Mouse (Mus musculus): ENCODE data around the gene Gucy2f.
"Not testable (repeated sequence)": the region's sequence is repeated elsewhere in the genome, so short reads cannot be mapped to it uniquely, and the experiment has no call there.

Gene Gucy2f

GRCm38 (mm10) chrX:142196831-142197230 lies at the start of gene Gucy2f:
TSS of gene Gucy2f (minus strand) at chrX:142196931.
- DNase-seq (ENCODE audit: low spot score), result no peak

GRCm38 (mm10) chrX:142245682-142246327 lies 49.1 kb upstream of the Gucy2f start:
- no peak for DNase-seq (ENCODE audit: low spot score)

DNA sequence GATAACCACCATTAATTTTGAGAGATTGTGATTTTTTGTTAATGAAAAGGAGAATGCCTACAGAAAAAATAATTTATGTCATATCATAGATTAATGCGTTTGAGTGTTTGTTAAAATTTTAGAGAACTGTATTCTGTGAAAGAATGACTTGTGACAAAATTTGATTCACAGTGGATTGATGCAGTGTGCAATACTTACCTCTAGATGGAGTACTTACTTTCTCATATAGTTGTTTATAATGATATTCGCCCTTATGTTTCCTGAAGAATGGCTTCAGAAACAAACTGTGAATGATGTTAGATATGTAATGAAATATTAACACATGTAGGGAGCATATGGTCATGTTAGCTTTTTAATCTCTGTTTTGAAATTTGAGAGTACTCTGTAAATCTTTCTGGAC lies 40.4 kb upstream of the Gucy2f start:
- DNase-seq (ENCODE audit: low spot score), result no peak

DNA sequence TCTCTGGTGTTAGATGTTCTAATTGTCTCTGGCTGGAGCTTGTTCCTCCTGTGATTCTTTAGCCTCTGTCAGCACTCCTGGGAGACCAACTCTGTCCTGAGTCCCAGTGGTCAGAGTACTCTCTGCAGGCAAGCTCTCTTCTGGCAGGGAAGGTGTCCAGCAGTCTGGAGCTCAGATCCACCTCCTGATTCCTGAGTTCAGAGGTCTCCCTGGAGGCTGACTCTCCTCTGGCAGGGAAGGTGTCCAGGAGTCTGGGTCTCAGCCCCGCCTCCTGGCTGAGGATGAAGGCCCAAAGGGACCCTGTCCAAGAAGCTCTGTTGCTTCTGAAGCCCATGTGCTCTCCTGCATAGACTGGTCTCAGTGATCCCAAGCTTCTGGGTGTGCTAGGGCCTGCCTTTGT lies 39.4 kb upstream of the Gucy2f start:
- DNase-seq (ENCODE audit: low spot score), result not testable (repeated sequence)

GRCm38 (mm10) chrX:142228769-142229158 lies 32.0 kb upstream of the Gucy2f start:
- DNase-seq (ENCODE audit: low spot score), result no peak

- peak; percentile 77 for DNase-seq (ENCODE audit: low spot score)
Measured at GRCm38 (mm10) chrX:142228055-142228768, 31.5 kb upstream of the Gucy2f start.

DNA sequence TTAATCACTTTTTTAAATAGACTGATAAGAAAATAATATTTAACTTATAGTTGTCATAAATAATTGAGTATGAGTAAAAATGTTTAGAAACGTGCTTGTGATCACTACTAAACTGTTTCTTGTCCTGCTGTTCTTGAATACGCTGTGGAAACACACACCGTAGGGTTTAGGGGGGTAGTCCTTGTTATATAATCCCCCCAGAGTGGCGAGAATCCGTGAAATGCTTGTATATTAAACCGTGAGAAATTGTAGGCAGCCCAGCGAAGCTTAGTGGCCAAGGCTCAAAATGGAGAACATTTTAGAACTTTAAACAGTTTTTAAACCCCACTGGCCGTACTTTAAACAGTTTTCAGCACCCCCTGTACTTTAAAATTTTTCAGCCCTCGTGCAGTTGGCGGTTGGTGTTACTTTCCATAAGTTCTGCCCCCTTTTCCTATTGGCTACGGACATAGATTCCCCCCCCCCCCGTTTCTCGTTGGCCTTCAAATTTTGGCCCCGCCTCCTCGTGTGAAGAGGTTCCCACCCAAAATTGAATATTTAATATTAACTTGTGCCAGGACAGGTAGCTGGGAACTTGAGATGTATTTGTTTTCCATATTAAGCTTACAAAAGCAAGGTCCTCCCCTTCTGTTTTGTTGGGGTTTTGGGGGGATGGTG lies 30.8 kb upstream of the Gucy2f start:
- peak; percentile 51 for DNase-seq (ENCODE audit: low spot score)

- no peak for DNase-seq (ENCODE audit: low spot score)
Measured at GRCm38 (mm10) chrX:142226542-142226941, 29.8 kb upstream of the Gucy2f start, which contains the start of gene Nxt2. TSS of gene Nxt2 (plus strand) at chrX:142226770.

GRCm38 (mm10) chrX:142200295-142200694 lies 3.6 kb upstream of the Gucy2f start:
- peak; percentile 35 for DNase-seq (ENCODE audit: low spot score)

DNA sequence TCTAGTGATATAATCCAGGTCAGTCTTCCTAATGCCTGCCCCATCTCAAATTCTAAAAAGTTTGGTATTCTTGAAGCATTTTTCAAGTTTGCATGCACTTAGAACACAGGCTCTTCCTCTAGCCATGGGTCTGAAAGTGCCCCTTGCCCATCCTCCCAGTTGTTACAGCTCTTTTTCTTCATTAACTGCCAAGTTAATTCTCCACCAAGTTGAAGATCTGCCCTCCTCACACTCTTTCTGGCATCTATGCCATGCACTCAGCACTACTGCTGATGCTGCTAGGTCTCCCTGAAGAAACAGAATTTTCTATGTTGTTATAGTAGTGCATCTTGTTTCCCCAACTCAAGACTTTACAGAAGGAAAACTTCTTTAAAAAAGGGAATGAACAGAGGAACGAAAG lies 1.2 kb downstream of the Gucy2f start:
- DNase-seq (ENCODE audit: low spot score), result no peak

DNA sequence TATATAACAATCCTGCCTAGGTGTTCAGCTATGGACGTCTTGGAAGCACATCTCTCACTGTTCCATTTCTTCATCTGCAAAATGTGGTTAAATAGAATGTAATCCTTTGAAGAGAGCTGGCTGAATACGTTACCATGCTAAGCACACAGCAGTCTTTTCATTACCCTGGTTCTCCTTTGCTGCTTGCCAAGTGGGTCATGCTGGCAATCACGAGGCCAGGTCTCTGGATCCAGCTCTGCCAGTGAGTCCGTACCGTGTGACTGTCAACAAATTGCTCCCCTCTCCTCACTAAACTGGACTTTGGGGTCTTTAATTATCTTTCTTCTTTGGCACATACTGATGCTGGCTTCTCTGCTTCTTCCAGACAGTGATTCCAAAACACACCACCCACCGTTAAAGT lies 2.3 kb downstream of the Gucy2f start:
- no peak for DNase-seq (ENCODE audit: low spot score)

DNA sequence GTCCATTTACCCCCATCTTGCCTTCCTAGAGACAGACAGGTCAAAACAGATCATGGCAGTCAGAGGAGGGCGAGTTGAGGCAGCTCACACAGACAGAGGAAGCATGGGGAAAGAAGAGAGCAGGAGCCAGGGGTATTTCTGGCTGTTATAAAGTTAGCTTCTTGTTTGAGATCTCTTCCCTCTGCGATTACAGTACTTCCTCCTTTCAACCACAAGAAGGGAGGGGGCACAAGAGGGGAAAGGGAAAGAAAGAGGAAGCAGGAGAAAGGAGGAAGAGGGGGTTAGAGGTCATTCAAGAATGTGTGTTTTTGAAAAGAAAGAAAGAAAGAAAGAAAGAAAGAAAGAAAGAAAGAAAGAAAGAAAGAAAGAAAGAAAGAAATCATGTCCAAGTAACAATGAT lies 6.4 kb downstream of the Gucy2f start:
- no peak for DNase-seq (ENCODE audit: low spot score)

GRCm38 (mm10) chrX:142189023-142189703 lies 7.6 kb downstream of the Gucy2f start:
- peak; percentile 63 for DNase-seq (ENCODE audit: low spot score)

DNA sequence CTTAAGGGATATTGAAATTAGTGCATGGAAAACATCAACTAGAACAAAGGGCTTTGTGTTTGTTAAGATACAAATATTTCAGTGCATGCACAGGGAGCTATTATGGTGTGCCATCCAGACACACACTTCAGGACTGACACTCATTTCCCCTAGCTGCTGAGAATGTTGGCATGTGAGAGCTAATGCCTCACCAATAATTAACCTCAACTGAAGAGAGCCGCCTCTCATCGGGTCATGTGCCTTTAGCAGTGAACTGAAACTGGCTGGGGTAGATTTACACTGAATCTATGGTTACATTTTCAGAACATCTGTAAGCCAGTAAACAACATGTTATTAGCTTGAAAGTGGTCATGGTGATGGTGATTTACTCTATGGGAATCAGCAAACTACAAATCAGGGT lies 14.7 kb downstream of the Gucy2f start:
- DNase-seq (ENCODE audit: low spot score), result no peak

- DNase-seq (ENCODE audit: low spot score), result no peak
Measured at GRCm38 (mm10) chrX:142176981-142177380, 19.8 kb downstream of the Gucy2f start.

DNA sequence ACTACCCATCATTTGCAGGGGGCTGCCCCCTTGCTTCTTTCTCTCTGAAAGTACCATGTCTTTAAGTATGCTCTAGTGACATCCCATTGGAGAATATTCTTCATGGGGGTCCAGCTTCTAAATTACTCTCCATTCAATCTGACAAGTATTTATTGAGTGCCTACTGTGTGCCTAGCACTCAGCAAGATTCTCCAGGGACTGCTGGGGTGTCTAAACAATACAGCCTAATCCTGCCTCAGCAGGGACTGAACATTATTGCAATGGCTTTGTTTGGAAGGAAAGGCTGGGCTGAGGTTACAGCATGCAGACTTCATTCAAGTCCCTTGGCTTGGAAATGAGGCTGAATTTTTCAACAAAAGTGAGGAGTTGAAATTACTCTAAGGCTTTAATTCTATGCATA lies 81.0 kb downstream of the Gucy2f start:
- DNase-seq (ENCODE audit: low spot score), result no peak

DNA sequence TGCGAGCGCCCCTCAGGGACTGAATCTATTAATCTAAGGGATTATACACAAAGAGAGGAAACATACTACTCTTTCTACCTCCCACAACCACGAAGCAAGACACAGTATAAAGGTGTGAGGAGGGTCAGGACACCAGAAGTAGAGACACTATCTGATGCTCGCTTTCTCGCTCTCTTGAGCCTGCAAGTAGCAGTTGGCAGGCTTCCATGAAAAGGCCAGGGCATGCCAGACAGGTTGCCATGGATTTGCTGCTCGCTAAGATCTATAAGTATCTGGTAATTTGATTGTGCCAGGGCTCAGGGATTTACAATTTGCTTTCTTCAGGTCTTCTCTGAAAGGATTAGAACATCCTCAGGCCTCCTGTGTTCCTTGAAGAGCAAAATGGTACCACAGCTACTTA lies 85.5 kb downstream of the Gucy2f start:
- no peak for DNase-seq (ENCODE audit: low spot score)

DNA sequence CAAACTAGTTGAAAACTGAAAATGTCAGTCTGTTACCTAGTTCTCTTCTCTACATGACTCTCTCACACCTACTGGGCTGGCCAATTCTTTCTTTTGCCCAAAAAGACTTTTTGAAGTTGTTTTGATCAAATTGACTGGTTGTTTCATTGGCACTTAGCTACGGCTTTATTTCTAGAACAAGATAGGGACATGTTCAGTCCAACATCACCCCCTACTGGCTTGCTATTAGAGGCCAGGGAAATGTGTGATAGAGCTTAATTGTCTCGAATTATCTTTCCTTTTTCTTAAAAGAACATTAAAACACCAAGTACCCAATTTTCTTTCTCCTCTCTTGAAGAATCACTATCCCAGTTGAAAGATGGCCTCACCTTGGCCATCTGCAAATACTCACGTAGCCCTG lies 99.8 kb downstream of the Gucy2f start:
- no peak for DNase-seq (ENCODE audit: low spot score)

GRCm38 (mm10) chrX:142095579-142095978 lies 101.2 kb downstream of the Gucy2f start:
- DNase-seq (ENCODE audit: low spot score), result no peak

- DNase-seq (ENCODE audit: low spot score), result no peak
Measured at GRCm38 (mm10) chrX:142062585-142062984, 134.1 kb downstream of the Gucy2f start.
